Mouse (Mus musculus): Measurements from ENCODE around the gene Mfsd7a.

Gene Mfsd7a

GRCm38 (mm10) chr5:108431196-108431595, 17.5 kb downstream of the Mfsd7a start:
- no peak for DNase-seq

GRCm38 (mm10) chr5:108427186-108427585, 21.5 kb downstream of the Mfsd7a start:
- DNase-seq: peak; percentile 73

GRCm38 (mm10) chr5:108423427-108423826, 25.3 kb downstream of the Mfsd7a start:
- no peak for DNase-seq

GRCm38 (mm10) chr5:108422741-108423140, 25.9 kb downstream of the Mfsd7a start:
- no peak for DNase-seq

- DNase-seq: no peak
These were observed 34.0 kb downstream of the Mfsd7a start for GRCm38 (mm10) chr5:108414711-108415110.

- no peak for DNase-seq
These were observed 41.7 kb downstream of the Mfsd7a start for GRCm38 (mm10) chr5:108406977-108407376.

- no peak for DNase-seq
These were observed 43.2 kb downstream of the Mfsd7a start for GRCm38 (mm10) chr5:108405460-108405859.

GRCm38 (mm10) chr5:108403453-108403852, 45.2 kb downstream of the Mfsd7a start:
- DNase-seq: no peak
